Mouse (Mus musculus): ENCODE data around the gene Tfap2b.

Tfap2b gene

DNA sequence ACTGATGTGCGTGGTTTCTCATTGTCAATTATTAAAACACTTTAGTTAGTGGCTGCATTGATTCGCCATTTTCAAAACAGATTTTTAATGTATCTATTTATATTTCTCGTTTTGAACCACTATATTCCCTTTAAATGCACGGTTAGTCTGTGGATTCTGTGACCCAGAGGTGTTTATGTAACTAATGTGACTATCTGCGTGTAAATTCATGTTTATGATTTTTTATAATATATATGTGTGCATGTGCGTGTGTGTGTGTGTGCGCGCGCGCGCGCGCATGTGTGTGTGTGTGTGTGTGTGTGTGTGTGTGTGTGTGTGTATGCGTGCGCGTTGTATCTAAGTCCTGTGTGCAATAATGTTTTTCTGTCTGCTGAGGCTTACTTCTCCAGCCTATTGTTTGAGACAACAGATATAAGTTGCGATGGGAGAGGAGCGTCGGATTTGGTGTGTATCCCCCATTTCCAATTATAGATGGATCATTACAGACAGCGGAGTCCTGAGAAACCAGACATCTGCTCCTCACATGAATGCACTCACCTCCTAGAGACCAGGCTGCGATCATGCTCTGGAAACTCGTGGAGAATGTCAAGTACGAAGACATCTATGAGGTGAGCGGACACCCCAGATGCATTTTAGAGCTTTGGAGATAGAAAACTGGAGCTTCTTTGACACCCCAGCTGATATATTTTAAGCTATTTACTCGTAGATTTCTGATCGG is at the start of gene Tfap2b:
Gene Tfap2b, plus strand, starts transcription at position 274 of the 718 bp plus-strand sequence.
- DNase-seq = no peak

DNA sequence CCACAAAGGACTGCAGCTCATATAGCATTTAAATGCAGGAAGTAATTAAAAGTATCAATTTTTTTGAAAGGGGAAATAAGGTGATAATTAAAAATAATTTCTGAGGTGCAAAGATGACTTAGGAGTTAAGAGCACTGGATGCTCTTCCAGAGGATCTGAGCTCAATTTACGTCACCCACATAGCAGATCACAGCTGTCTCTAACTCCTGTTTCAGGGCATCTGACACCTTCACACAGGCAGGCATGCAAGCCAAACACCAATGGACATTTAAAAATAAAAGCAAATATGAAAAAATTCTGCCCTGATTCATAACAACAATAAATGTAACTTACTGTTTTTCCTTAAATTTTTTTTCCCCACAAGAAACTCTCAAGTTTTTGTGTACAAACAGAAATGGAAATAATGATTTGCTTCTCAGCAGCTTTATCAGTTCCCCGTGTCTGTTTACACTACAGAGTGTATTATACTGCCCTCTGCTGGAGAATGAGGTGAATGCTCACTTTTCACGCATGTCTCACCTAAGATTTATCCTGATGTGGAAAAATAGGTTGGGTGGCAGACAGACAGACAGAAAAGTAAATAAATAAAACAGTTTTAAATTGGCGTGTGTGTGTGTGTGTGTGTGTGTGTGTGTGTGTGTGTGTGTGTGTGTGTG is 29.8 kb upstream of the Tfap2b start:
- DNase-seq = no peak

DNA sequence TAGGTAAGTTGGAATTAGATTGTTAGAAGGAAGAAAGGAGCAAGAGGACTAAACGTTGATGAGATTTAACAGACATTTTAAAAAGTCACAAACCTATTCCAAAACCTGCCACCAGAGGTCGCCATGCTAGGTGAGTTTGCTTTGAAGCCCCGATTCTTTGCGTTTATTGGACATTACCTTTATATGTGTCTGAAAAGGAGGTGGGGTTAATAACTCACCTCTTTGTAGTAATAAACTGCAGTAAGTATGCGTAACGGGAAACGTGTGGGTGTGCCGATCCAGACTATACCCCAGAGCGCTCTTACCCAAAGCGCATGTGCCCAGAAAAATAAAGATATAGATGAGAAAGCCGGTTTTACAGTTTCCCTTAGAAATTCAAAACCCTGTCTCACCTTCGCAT is 3.1 kb upstream of the Tfap2b start:
- peak; percentile 8 for DNase-seq

DNA sequence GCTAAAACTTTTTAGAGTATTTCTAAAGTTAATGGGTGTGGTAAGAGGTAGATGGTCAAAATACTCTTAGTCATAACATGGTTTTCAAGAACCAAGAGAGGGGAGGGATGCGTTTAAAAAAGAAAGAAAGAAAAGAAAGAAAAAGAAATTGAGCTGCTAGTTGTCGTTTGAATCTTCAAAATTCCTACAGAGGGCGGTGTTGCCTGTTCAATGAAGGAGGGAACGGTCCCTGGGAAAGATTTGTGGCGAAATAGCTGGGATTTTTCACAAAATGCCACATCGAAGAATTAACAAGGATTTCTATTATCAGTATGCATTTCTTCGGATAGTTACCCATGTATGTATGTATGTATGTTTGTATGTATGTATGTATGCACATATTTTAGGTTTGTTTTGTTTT is 2.5 kb upstream of the Tfap2b start:
- peak; percentile 8 for DNase-seq

DNA sequence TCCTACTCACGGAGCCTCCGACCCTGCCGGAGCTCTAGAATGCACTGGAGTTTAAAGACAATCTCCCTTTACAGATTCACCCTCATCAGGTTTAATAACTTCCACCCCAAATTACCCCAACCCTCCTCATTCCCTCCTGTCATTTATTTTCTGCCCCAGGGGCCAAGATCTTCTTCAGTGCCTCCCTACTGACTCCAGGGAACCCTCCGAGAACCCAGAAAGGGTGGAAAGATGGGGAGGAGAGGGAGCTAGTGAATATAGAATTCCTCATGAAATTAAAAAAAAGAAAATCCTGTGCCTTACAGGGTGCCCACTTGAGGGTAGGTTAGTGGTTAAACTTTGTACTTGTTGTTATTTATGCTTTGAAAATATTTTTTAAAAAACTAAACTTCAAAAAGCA is 1.1 kb upstream of the Tfap2b start:
- DNase-seq = no peak

DNA sequence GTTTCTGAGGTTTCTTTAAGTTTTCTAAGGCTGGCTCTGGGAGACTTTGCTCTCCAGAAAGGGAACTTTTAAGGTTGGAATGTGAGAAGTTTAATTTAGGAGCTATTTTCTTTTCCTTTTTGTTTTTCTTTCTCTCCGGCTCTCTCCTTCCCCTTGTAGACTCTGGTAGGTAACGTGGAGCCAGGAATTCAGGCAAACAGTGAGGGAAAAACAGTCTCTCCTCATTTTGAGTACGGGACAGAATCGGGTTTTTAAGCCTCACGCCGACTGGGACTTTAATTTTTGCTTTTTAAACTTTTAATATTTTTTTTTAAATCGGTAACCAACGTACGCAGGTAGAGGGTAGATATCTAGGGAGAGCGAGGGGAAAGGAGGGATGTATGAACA is 638 bp downstream of the Tfap2b start:
- no peak for DNase-seq

DNA sequence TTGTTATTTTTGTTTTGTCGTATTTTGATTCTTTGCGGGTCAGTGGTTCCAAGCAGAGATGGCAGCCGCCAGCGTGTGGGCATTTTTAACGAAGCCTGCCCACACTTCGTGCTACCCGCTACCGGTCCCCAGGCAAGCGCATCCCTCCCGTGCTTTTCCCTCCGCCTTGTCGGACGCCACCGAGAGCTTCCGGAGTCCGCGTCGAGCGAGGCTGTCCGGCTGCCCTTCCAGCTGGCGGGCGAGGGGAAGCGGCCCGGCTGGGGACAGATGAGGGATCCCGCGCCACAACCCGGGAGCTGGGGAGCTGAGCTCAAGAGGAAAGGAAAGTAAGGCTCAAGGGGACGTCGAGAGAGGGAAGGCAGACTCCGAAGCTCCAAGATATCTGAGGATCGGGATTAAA is 1.1 kb downstream of the Tfap2b start:
- no peak for DNase-seq

DNA sequence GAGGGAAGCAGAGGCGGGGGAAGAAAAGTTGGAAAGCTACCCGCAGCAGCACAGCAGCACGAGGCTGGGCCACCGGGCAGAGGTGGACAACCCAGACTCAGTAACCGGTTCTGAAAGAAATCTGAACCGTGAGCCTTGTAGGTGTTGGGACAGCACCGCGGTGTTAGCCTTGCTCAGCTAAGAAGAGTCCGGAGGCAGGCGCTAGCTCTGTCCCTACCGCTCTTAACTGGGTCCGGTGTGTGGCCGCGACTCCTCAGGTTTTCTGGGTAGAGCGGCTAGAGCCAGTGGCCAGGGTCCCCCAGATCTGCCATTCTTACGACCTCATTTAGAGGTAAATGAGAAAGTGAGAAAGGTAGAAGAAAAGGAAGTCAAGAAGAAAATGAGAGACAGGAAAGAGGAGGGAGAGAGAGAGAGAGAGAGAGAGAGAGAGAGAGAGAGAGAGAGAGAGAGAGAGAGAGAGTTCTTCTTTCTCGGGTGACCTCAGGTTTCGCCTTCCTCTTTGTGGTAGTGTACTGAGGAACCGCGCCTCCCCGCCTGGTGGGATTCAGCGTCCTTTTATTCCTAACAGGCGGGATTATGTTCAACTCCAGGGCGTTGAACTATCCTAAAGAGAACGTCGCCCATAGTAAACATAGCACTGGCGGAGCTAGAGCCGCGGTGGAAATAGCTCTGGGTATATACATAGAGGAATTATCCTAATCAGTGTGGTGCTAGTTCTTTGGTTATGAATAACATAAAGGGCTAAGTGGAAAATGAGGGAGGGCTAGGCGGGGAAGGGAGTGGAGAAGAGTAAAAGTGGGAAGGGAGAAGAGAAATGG is 1.7 kb downstream of the Tfap2b start:
- no peak for DNase-seq

DNA sequence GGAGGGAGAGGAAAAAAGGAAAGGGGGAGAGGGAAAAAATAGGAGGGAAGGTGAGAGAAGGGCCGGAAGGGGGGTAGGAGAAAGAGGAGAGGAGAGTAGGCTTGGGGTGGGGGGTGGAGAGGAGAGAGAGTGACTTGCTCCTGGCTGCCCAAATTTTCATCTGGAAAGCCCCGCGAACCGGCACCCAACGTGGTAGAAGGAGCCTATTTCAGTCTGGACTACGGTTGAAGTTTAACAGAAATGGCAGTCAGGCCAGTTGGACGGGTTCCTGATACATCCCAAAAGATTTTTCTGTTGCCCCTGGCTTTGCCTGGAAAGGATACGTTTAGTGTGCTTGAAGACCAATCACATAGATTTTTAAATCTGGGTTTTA is 2.3 kb downstream of the Tfap2b start:
- no peak for DNase-seq

DNA sequence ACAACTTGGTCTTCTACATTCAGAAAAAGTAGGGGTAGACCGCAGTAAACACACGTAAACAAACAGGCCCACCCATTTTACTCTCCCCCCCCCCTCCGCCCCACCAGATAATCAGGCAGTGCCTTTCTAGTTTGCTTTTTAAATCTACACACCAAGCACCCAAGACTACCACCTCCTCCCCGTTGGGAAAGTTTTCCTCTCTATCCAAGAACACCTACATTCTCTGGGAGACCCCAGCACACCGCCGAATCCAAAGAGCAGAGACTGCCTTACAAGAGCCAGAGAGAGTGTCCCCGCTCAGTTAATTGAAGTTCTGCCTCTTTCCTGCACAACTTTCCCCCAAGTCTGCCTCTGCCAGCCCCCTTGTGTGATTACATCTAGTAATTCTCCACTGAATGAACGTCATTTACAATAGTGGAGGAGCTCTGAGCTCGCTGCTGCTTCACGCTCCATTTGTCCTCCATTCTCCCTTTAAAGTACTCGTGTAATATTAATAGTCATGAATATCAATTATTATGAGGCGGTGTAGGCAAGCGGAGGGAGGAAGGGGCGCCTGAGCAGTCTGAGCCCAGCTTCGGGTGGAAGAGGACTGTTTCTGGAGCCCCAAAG is 2.9 kb downstream of the Tfap2b start:
- no peak for DNase-seq

DNA sequence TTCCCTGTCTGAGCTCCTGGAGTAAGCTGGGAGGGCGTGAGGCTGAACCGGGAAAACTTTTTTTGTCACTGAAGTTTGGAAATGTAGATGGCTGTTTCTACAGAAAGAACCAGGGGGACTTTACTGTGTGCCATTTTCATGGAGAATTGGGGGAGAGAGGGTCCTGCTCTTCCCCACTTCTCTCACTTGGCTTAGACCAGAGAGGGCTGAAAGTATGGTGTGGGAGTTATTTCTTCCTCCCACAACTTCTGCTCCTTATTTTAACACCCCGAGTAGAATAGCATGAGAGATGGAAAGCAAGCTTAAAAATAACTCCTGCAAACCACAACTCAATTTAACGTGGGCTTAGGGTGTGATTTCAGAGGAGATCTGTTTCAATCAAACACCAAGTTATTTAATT is 4.0 kb downstream of the Tfap2b start:
- DNase-seq = no peak

DNA sequence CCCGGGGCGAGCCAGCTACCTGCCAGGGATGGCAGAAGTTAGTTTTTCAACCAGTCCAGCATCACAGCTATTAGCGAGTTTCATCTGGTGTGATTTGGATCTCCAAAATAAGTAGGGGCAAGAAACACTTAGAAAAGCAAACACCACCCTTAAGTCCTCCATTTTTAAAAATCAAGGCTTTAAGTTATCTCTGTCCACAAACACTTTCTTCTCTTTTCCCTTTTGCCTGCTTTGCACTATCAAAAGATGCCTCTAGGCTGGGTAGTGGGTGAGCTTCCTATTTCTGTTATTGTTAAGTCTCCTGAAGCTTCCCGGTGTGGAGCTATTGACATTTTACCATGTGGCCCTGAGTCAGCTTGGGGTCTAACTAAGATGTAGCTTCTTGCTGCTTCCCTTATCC is 4.5 kb downstream of the Tfap2b start:
- DNase-seq = no peak

DNA sequence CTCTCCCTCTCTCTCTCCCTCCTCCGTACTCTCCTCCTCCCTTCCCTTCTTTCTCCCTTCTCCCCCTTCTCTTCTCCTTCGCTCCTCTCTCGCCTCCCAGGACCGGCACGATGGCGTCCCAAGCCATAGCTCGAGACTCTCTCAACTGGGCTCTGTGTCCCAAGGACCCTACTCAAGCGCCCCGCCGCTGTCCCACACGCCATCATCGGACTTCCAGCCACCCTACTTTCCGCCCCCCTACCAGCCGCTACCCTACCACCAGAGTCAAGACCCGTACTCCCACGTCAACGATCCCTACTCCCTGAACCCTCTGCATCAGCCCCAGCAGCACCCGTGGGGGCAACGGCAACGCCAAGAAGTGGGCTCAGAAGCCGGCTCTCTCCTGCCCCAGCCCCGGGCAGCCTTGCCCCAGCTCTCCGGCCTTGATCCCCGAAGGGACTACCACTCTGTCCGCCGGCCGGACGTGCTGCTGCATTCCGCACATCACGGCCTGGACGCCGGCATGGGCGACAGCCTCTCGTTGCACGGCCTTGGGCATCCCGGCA is 5.2 kb downstream of the Tfap2b start:
- no peak for DNase-seq

DNA sequence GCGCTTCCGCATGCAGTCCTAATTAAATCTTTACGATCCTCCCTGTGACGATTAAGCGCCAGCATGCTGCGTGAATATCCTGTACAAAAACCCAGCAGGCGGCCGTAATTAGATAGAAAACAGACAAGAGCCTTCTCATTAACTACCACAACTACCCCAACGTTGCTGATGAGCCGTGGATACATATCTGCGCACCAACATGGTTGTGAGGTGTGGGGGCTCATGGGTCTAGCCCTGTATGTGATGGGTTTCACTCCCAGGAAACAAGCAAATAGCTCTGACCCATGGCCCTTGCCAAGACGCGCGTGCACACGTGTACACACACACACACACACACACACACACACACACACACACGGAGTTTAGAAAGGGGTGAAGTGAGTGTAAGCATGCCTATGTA is 8.7 kb downstream of the Tfap2b start:
- DNase-seq = no peak

DNA sequence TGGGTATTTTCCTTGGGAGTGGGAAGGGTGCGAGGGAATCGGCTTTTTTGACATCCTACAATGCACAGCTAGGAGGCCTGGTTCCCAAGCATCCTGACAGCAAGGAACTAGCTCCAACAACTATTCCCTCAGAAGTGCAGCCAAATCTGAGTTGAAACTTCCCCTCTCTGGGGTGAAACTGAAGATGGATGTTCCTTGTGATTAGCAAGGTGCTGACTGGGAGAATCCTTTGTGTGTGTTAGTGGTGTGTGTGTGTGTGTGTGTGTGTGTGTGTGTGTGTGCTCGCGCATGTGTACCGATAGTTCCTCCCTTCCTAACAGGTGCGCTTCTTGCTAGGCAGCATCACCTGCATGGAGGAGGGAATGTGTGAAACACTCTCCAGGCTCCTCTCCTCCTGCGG is 9.5 kb downstream of the Tfap2b start:
- no peak for DNase-seq

DNA sequence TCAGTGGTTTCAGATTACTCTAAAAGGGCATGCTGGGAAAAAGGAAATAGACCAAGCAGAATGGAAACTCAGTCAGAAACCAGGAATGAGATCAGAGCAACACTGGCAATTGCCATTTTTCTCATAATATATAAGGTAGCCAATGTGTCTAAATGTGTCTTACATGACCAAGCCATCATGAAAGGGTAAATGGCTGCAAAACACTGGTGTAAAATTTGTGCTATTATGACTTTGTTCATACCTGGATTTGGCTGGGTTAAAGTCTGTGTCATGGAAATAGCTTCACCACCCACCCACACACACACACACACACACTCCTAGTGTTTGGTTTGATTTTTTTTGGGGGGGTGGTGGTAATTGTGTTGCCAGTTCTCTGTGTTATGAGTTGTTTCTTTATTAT is 10.7 kb downstream of the Tfap2b start:
- no peak for DNase-seq

DNA sequence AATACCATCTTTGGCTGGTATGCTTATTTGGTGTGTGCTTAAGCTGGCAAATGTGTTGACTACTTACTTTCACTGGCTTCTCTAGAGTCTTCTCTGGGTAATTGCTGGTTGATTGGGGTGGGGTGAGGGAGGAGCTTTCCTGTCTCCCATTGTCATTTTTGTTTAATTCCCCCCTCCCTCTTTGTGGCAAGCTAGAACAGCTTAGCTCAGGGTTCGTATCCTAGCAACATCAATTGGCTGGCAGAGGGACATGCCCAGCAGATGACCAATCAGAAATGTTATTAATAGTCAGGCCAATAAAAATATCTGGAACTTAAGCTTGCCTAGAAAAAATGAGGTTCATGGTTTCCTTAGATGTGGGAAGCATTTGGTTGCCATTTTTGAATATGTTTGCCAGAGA is 11.8 kb downstream of the Tfap2b start:
- DNase-seq = no peak

DNA sequence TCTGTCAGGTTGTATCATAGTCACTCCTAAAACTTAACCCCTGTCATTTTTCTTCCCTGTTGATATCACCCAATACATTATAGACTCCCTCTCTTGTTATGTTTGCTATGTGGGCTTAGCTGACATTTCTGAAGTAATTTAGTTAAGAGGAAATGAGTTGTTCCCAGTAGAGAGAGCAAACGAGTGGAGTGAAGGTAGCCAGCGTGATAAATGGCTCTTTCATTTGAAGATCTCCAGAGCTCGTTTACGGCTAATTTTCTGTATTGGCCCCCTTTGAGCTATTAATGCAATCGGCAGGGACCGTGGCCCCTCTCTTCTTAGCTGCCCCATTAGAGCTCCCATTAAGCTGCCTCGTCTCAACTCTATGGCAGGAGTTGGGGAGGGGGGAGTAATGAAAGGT is 12.9 kb downstream of the Tfap2b start:
- no peak for DNase-seq

DNA sequence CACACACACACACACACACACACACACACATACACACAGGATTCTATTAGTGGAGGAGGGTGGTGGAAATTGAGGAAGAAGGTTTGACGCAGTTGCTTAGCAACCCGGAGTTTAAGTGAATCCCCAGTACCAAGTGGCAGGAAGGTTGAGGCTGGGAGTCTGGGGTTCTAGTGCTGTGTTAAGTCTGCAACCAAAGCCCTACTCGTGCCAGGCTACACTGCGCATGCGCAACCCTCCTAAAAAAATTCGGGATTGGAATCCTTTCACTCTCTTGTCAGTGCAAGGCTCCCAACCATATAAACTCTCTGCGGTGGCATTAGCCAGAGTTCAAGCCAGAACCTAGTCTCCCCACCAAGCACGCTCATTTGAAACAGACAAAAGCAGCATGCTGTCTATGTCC is 18.0 kb downstream of the Tfap2b start:
- no peak for DNase-seq

DNA sequence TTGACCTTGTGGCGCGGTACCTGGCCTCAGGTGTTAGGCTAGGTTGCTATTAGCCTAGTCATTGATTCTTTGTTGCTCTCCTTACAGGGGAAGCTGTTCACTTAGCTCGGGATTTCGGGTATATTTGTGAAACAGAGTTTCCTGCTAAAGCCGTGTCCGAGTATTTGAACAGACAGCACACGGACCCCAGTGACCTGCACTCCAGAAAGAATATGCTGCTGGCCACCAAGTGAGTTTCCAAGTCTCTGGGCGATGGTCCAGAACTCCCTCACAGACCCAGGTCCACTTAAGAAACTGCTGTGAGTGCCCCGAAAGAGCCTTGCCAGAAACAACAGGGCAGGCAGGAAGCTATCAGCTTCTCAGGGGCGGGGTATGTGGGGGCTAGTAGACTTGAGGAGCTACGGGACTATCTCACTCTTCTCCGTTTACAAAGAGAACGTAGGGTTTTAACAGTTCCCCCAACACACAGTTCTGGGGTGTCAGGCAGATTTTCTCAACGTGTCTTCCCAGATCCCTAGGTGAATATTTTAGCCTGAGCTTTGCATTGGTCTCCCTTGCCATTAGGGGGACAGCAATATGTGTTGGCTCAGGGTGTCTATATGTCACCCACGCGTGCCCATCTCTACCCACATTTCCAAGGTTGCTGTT is 22.3 kb downstream of the Tfap2b start:
- no peak for DNase-seq

DNA sequence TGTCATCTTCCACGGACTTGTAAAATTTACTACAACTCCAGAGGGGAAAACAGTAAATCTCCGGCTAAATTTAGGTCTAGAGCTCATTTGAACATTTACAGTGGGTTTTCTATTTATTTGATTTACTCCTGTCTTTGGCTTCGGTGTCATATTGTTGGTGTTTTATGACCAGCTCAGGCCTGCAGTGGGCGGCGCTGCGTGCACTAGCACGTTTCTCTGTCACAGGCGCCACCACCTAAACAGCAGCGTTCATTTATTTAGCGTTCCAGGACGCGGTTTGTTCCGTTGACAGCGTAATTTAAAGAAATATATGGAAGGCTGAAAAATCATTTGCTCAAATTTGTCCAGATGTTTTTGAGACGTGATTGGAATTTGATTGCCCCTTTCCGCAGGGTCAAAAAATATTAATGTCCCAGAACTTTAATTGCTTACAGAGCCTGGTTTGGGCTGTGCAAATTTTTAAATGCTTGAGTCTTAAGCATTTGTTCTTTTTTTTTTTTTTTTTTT is 22.9 kb downstream of the Tfap2b start:
- no peak for DNase-seq

DNA sequence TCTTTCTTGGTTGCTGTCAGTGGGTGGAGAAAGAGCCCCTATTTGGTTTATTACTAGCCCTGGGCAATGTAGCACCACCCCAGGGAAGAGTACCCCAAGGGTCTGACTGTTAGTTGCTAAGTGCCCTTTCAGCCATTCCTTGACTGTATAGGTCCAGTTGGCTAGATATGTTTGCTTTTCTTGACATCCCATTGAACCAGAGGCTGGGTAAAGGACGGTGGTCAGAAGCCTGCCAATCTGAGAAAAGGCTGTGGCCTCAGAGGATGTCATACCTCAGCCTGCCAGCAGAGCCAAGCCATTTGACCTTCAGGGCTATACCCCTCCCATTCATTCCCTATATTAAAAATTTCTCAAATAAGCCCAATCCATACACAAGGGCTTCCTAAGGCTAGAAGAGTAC is 24.0 kb downstream of the Tfap2b start:
- no peak for DNase-seq

DNA sequence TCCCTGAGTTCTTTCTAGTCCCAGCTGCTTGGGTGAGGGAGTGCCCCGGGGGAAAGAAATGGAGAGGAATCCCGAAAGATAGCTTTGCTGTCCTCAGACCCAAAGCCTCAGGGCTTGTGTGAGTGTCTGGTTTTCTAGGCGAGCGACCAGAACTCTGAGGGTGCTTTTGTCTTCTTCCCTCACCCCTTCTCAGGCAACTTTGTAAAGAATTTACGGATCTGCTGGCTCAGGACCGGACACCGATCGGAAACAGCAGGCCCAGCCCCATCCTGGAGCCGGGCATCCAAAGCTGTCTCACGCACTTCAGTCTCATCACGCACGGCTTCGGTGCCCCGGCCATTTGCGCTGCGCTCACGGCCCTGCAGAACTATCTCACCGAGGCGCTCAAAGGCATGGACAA is 25.1 kb downstream of the Tfap2b start:
- no peak for DNase-seq
